Mouse (Mus musculus): ENCODE data around the gene Foxp1.

DNA sequence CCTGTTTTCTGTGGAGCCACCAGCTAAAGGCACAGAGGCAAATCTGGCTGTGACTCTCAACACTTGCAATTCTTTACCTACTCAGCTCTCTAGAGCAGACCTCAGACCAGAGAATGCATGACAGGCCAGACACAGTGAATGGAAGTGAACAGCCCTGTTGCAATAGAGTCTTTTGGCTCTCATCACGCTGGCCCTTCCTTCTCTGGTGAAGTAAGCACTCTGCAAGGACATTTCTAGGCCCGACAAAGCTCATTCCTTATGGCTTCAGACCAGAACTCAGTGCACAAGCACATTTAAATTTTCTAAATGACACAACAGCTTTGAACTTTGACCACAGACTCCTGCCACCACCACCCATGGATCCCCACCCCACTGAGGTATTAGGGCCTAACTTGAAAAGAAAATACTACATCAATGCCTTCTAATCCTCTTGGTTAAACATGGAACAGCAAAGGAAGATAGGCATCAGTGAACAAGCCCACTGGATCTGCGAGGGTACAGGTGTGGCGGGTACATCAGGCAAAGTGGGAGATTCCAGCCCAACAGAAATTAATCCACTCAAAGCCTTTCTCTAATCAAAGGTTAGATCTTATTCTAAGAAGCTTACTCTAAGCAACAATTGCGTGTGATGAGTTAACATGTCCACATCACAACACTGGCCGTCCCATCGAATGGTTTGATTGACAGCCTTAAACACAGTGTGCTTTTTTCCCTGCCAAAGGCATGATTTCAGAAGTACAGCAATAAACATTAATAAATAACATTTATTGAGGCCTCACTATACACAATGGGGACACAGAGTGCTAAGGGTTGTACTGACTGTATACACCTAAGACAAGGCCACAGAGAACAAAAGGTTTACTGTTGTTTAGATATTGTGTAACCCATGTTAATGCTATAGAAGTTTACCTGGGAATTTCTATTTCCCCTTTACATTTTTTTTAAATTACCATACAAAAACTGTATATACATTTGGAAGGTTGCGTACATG, 401.4 kb downstream of the Foxp1 start:
- no peak for TF ChIP-seq CTCF (IDR thresholded peaks at IDR 0.05)
- no peak for TF ChIP-seq EP300 (IDR thresholded peaks at IDR 0.05)
